Comparison of ENCODE assay signal across 14 mouse cellular contexts in genomic region chr9:118684343-118684742, GRCm38 (mm10).
DNase-seq lines count a peak whose midpoint lies in the region; ATAC-seq and TF ChIP-seq lines count a peak whose summit lies in the region.
"Had no signal": no experiment of that assay in that cellular context is flagged by ENCODE, and none has a peak within 500 bp of the region (broad histone marks: within the 10 kb centered on the region; RNA-seq: fewer than 3 reads in every experiment).

No protein-coding gene starts in this region.

- TF ChIP-seq CTCF in intestine, postnatal 0 days (IDR thresholded peaks at IDR 0.05; ENCODE audit: low read depth): peak; percentile 46

- ATAC-seq in intestine, postnatal 0 days: no peak
- no peak for ATAC-seq in intestine, embryonic 15.5 days
- peak; percentile 56 to 57; a peak in 3 of 4 replicates for ATAC-seq in hematopoietic stem cell, adult 5-6 weeks (replicated peaks in 1 of 2; ENCODE audit: insufficient read depth in 1 of 2, low FRiP score in 2 of 2, low TSS enrichment in 1 of 2, low read depth in 1 of 2, poor library complexity in 2 of 2, severe bottlenecking in 2 of 2)
- ATAC-seq in hindbrain, embryonic 14.5 days (ENCODE audit: low FRiP score): no peak

- H3K27me3 ChIP-seq in intestine, postnatal 0 days (replicated peaks; ENCODE audit: control insufficient read depth, insufficient read depth, low read length): no peaks in the 10 kb centered on the region
- H3K27me3 ChIP-seq in intestine, embryonic 15.5 days (replicated peaks): no peaks in the 10 kb centered on the region
- no peaks in the 10 kb centered on the region for H3K27me3 ChIP-seq in hindbrain, embryonic 14.5 days (ENCODE audit: control insufficient read depth, insufficient read depth, low read length)
- H3K27me3 ChIP-seq: embryonic facial prominence, embryonic 13.5 days; hindbrain, embryonic 15.5 days; lung, embryonic 15.5 days; neural tube, embryonic 12.5 days had no signal

- H3K27ac ChIP-seq in intestine, postnatal 0 days (ENCODE audit: low read depth, low read length): no peak overlapping the region
- no peak overlapping the region for H3K27ac ChIP-seq in intestine, embryonic 15.5 days
- no peak overlapping the region for H3K27ac ChIP-seq in hindbrain, embryonic 14.5 days
- H3K27ac ChIP-seq: embryonic facial prominence, embryonic 13.5 days; hindbrain, embryonic 15.5 days; lung, embryonic 15.5 days; neural tube, embryonic 12.5 days had no signal

- no peak overlapping the region for H3K4me2 ChIP-seq in intestine, postnatal 0 days (replicated peaks; ENCODE audit: low read depth)
- no peak overlapping the region for H3K4me2 ChIP-seq in intestine, embryonic 15.5 days (replicated peaks)
- no peak overlapping the region for H3K4me2 ChIP-seq in hindbrain, embryonic 14.5 days (replicated peaks)
- H3K4me2 ChIP-seq: embryonic facial prominence, embryonic 13.5 days; hindbrain, embryonic 15.5 days; lung, embryonic 15.5 days; neural tube, embryonic 12.5 days had no signal

- H3K9me3 ChIP-seq in intestine, postnatal 0 days (ENCODE audit: control insufficient read depth): no peaks in the 10 kb centered on the region
- H3K9me3 ChIP-seq in intestine, embryonic 15.5 days: no peaks in the 10 kb centered on the region
- H3K9me3 ChIP-seq in hindbrain, embryonic 14.5 days (ENCODE audit: control insufficient read depth, low read length): no peaks in the 10 kb centered on the region
- H3K9me3 ChIP-seq: embryonic facial prominence, embryonic 13.5 days; hindbrain, embryonic 15.5 days; lung, embryonic 15.5 days; neural tube, embryonic 12.5 days had no signal

- H3K9ac ChIP-seq in intestine, postnatal 0 days (ENCODE audit: low read depth, low read length): no peak overlapping the region
- no peak overlapping the region for H3K9ac ChIP-seq in intestine, embryonic 15.5 days
- H3K9ac ChIP-seq in hindbrain, embryonic 14.5 days: no peak overlapping the region
- H3K9ac ChIP-seq: embryonic facial prominence, embryonic 13.5 days; hindbrain, embryonic 15.5 days; lung, embryonic 15.5 days; neural tube, embryonic 12.5 days had no signal

- no peaks in the 10 kb centered on the region for H3K4me1 ChIP-seq in intestine, postnatal 0 days (replicated peaks; ENCODE audit: control insufficient read depth, insufficient read depth, low read length)
- peaks cover 7% of the 10 kb centered on the region for H3K4me1 ChIP-seq in intestine, embryonic 15.5 days (replicated peaks)
- 0 out of 2 replicates have a peak, but pooled peaks cover 9% of the 10 kb centered on the region for H3K4me1 ChIP-seq in hindbrain, embryonic 14.5 days (replicated peaks; ENCODE audit: control insufficient read depth, insufficient read depth, low read length)

- no peaks in the 10 kb centered on the region for H3K36me3 ChIP-seq in intestine, postnatal 0 days (ENCODE audit: control insufficient read depth, insufficient read depth)
- H3K36me3 ChIP-seq in intestine, embryonic 15.5 days: no peaks in the 10 kb centered on the region
- no peaks in the 10 kb centered on the region for H3K36me3 ChIP-seq in hindbrain, embryonic 14.5 days (replicated peaks; ENCODE audit: control insufficient read depth, insufficient read depth)
- H3K36me3 ChIP-seq: G1E; hindbrain, embryonic 15.5 days; neural tube, embryonic 12.5 days had no signal

- no peak overlapping the region for H3K4me3 ChIP-seq in intestine, postnatal 0 days (ENCODE audit: low read depth, low read length)
- no peak overlapping the region for H3K4me3 ChIP-seq in intestine, embryonic 15.5 days (replicated peaks)
- no peak overlapping the region for H3K4me3 ChIP-seq in hindbrain, embryonic 14.5 days (replicated peaks; ENCODE audit: low read length)
- H3K4me3 ChIP-seq: embryonic facial prominence, embryonic 13.5 days; hindbrain, embryonic 15.5 days; lung, embryonic 15.5 days; neural tube, embryonic 12.5 days had no signal

- DNase-seq in right cerebral cortex, postnatal 14 days: peak; percentile 35
- DNase-seq in right cerebral cortex, postnatal 25 days: no peak
- DNase-seq in adrenal gland, postnatal 14 days: no peak
- DNase-seq in hindbrain, embryonic 14.5 days (ENCODE audit: low spot score): no peak
- DNase-seq in embryo, embryonic 10.5 days (ENCODE audit: low spot score): no peak
- DNase-seq: layer of hippocampus, postnatal 36 days had no signal

- 92% methylated on average over 9 of the region's 9 CpGs for WGBS in intestine, postnatal 0 days
- WGBS in intestine, embryonic 15.5 days: 93% methylated on average over 9 of the region's 9 CpGs
- 97% methylated on average over 9 of the region's 9 CpGs for WGBS in hindbrain, embryonic 14.5 days

Comparison
In these comparisons a context has a peak if more than half of its experiments do, and no peak if none do; other contexts are left out.
1. ATAC-seq: peak in hematopoietic stem cell, adult 5-6 weeks (2 of 2); none in intestine, postnatal 0 days (single experiment), intestine, embryonic 15.5 days (single experiment) and hindbrain, embryonic 14.5 days (single experiment).